Mouse (Mus musculus) adrenal gland, adult 2 months (tissue): Measurements from ENCODE around the gene Col23a1. TPM values are rescaled to one million over a fixed set of nuclear protein-coding genes. Genes with fewer than 3 reads are reported as not detected.
A peak's percentile ranks its signal among the peaks of the same experiment; 100 is the strongest.

Source experiments
- DNase-seq: peaks from one replicate; pipeline ENCODE4 v3.0.0; 2021
- polyA plus RNA-seq: library from polyadenylated mRNA; depleted of rRNA; stranded (reverse); fragments of >200 nt; gene quantifications from 2 replicates; pipeline ENCODE4 v1.2.3, GENCODE M21; 2012
- total RNA-seq, 2 experiments: library from RNA; stranded (reverse); gene quantifications; 2 replicates each; pipeline ENCODE4 v1.2.3; 2021

Gene Col23a1
- total and polyA plus RNA-seq, 3 experiments, result 1.1 to 6.9 (median 1.4) TPM

DNA sequence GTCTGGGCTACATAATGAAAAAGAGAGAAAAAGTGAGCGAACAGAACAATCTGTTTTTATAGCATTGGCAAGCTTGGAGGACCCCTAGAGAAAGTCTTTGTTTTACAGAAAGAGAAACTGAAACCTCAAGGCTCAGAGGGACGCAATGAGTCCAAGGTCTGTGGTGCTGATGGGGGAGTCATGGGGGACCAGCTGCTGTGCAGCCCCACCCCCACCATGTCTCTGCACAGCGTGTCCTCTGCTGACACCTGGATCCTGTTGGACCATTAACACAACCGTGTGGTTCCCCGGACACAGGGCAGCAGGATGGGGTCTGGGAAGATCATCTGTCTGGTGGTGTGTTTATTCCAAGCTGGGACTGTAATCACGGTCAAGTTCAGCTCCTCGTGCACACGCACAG, 142.2 kb downstream of the Col23a1 start:
- DNase-seq, result no peak

DNA sequence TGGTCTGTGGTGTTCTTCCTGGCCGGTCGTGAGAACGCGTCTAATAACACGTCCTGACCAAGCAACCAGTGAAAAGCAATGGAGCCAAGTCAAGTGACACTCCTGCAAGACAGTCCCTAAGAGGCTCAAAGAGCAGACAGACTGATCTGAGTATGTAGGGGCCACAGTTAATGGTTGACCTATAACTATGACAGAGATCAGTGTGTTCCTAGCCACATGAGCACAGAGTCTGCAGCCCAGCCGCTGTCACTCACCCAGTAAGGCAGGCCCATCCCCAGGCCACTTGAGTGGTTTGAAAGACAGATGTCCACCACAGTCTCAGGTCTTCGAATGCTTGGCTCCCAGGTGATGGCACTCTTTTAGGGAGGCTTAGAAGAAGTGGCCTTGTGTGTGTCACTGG, 152.3 kb downstream of the Col23a1 start:
- DNase-seq, result no peak

DNA sequence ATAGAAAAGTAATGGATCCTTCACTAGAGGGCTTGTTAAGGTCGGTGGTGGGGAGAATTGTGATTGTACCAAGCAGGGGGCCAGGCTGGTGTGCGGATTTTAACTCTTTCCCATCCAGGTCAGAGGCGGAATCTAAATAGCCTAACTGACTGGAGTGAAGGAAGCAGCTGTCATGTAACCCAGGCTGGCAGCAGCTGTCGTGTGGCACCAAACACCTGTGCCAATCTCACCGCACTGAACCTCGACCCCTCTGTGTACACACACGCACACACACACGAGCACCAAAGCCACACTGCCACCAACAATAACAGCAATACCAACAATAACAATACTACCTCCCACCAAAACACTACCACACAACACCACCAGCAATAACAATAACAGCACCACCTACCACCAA, 152.9 kb downstream of the Col23a1 start:
- no peak for DNase-seq

DNA sequence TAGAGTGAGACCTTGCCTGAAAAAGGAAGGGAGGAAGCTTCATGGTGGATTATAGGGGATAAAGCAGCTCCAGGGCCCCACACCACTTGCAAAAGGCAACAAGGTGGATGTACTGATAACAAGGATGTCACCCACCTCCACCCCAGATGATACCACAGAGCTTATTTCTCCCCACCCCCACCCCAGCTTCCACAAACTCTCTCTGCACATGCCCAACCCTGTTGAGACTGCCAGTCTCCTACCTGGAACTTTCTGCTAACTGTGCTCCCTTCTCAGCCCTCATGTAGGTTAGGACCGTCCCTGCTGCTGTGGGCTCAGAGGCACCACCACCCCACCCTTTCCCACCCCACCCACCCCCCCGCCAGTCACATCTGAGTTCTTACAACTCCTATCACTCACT, 154.1 kb downstream of the Col23a1 start:
- DNase-seq, result no peak

GRCm38 (mm10) chr11:51444649-51445048, 154.9 kb downstream of the Col23a1 start:
- peak; percentile 10 for DNase-seq

DNA sequence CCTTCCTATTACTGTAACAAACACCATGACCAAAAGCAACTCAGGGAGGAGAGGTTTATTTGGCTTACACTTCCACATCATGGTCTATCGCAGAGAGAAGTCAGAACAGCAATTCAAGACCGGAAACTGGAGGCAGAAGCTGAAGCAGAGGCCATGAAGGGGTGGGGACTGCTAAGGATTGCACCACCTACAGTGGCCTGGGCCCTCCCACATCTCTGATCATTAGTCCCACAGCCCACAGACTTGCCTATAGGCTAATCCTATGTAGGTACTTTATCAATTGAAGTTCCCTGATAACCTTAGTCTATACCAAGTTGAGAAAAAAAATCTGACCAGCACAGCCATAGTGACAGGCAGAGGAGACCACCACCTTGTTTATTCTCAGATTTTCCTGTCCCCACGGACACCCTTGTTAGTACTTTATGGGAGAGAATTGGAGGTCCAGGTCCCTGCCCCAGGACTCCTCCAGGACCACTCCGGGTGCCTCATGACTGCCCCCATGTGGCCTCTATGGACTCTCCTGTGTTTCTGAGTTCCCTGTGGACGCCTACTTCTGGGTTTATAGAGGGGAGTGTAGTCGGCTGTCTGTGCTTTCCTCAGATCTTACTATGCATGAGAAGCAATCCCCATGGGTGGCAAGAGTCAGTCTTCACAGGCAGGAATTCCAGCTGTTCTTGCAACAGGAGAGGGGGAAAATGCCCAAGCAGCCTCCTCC, 157.1 kb downstream of the Col23a1 start:
- peak; percentile 71 for DNase-seq

- DNase-seq, result no peak
Measured at GRCm38 (mm10) chr11:51448256-51448655, 158.5 kb downstream of the Col23a1 start.

DNA sequence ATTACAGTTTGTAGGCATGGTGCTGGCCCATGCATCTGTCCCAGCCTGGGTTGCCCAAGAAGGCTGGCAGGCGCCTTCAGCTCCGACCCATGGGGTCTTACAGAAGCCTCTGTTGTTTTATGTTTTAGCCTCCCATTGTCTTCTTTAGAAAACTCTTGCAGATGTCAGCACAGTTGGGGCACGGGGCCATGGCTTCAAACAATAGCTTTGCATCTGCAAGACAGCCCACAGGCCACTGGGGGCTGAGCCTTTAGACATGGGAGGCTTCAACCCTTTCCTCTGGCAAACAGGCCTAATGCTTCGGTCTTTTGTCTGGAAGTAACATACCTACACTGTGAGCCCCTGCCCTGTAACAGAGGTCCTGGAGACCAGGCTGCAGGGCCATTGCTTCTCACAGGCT, 159.0 kb downstream of the Col23a1 start:
- DNase-seq, result no peak

GRCm38 (mm10) chr11:51449881-51450280, 160.2 kb downstream of the Col23a1 start:
- DNase-seq, result no peak

DNA sequence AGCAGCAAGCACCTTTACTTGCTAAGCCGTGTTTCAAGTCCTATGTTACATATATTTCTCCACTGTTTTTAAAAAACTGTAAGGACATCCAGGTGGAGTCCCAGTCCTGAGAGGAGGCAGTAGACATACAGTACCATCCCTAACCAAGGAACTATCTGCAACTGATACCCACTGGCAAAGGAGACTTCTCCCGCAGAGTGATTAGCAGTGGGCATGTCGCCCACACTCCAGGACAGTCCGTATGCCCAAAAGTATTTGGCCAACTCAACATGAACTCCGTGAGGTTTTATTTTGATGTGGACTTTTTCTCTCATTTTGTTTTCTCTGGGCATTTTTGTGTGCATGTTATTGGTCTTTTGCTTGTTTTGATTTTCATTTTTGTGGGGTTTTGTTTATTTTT, 161.6 kb downstream of the Col23a1 start:
- no peak for DNase-seq

GRCm38 (mm10) chr11:51451925-51452324, 162.2 kb downstream of the Col23a1 start:
- DNase-seq, result no peak

- peak; percentile 53 for DNase-seq
Measured at GRCm38 (mm10) chr11:51453742-51454141, 164.0 kb downstream of the Col23a1 start.

DNA sequence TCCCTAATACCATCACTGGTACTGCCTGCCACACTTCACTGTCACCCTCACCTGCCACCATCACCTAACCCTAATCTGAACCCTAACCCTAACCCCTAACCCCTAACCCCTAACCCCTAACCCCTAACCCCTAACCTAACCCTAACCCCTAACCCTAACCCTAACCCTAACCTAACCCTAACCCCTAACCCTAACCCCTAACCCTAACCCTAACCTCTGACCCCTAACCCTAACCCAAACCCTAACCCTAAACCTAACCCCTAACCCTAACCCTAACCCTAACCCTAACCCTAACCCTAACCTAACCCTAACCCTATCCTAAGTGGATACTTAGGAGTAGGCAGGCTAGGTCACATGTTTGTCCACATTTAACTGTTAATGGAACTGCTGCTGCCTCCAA, 165.8 kb downstream of the Col23a1 start:
- DNase-seq, result no peak

GRCm38 (mm10) chr11:51457624-51458023, 167.9 kb downstream of the Col23a1 start:
- DNase-seq, result no peak

- DNase-seq, result no peak
Measured at GRCm38 (mm10) chr11:51458649-51459048, 168.9 kb downstream of the Col23a1 start.

DNA sequence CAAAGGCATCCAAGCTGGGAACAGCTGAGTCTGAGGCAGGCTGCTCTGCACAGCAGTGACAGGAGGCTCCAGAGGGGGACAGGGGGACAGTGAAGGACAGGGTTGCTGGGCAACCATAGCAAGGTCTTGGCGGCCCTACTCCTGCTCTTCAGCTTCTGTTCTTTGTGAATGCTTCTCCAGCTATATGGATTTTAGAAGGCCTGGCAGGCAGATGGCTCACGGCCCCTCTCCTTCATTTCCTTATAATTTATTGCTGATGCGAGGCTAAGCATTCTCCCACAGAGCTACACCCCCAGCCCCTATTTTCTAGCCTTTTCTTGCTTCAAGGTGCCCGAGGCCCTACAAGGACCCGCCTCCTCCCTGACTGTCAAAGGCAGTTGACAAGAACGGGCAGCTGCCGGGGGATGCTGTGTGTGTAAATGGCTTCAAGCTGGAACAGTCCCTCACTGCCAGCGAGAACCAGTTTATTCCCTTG, 169.9 kb downstream of the Col23a1 start:
- no peak for DNase-seq

GRCm38 (mm10) chr11:51468737-51469136, 179.0 kb downstream of the Col23a1 start:
- DNase-seq, result no peak

GRCm38 (mm10) chr11:51469341-51469831, 179.7 kb downstream of the Col23a1 start:
- no peak for DNase-seq

- no peak for DNase-seq
Measured at GRCm38 (mm10) chr11:51470383-51471144, 180.8 kb downstream of the Col23a1 start.

DNA sequence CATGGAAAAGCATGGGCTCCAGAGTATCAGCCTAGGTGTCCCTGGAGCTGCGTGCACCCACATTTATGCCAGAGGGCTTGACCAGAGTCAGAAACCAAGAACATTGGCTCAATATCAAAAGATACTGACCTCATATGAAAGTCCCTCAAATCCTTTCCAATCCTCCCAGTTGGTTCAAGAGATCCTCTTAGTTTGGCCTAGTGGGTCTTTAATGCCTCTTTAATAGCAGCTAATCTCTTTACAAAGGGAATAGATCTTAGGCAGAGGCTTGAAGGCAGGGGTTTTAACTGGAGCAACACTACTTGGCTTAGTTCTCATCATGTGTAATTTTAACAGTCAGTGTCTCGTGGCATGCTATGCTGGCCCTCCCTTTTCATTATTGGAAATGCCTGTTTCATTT, 184.0 kb downstream of the Col23a1 start:
- no peak for DNase-seq

GRCm38 (mm10) chr11:51476543-51476942, 186.8 kb downstream of the Col23a1 start:
- no peak for DNase-seq

- no peak for DNase-seq
Measured at GRCm38 (mm10) chr11:51477571-51477970, 187.9 kb downstream of the Col23a1 start.

GRCm38 (mm10) chr11:51482251-51482650, 192.5 kb downstream of the Col23a1 start:
- no peak for DNase-seq
